Mouse (Mus musculus) midbrain, embryonic 13.5 days (tissue): ENCODE data around the gene Cyp2r1. TPM values are rescaled to one million over a fixed set of nuclear protein-coding genes. Genes with fewer than 3 reads are reported as not detected.
"Not testable (repeated sequence)": the region's sequence is repeated elsewhere in the genome, so short reads cannot be mapped to it uniquely, and the experiment has no call there.

ENCODE experiments used
- ATAC-seq: fragments of 200-750 bp; cut with Nextera tagmentation; 2 replicates; pipeline ENCODE4 v1.8.0; 2017; ENCODE audit warnings: mild to moderate bottlenecking, moderate TSS enrichment, moderate library complexity
- H3K27ac ChIP-seq: fragments of 300-500 bp; sonication (generic); 2 replicates; pipeline ENCODE4 v1.5.1; 2015; ENCODE audit warnings: inconsistent platforms, mild to moderate bottlenecking, moderate library complexity
- H3K27me3 ChIP-seq: fragments of 300-500 bp; sonication (generic); 2 replicates; pipeline ENCODE4 v1.6.1; 2015; ENCODE audit warnings: mild to moderate bottlenecking, inconsistent platforms
- H3K36me3 ChIP-seq: fragments of 300-500 bp; sonication (generic); 2 replicates; pipeline ENCODE4 v1.6.1; 2015; ENCODE audit warnings: mild to moderate bottlenecking, inconsistent platforms
- H3K4me1 ChIP-seq: fragments of 300-500 bp; sonication (generic); replicated peaks from 2 replicates; pipeline ENCODE4 v1.6.1; 2015; ENCODE audit warnings: inconsistent platforms
- H3K4me2 ChIP-seq: fragments of 300-500 bp; sonication (generic); replicated peaks from 2 replicates; pipeline ENCODE4 v1.6.1; 2015; ENCODE audit warnings: moderate library complexity, mild to moderate bottlenecking, inconsistent platforms
- H3K4me3 ChIP-seq: fragments of 300-500 bp; sonication (generic); replicated peaks from 2 replicates; pipeline ENCODE4 v1.5.1; 2015; ENCODE audit warnings: mild to moderate bottlenecking, inconsistent platforms
- H3K9ac ChIP-seq: fragments of 300-500 bp; sonication (generic); replicated peaks from 2 replicates; pipeline ENCODE4 v1.6.1; 2015; ENCODE audit warnings: mild to moderate bottlenecking, inconsistent platforms
- H3K9me3 ChIP-seq: fragments of 300-500 bp; sonication (generic); 2 replicates; pipeline ENCODE4 v1.6.1; 2016; ENCODE audit warnings: mild to moderate bottlenecking, inconsistent platforms
- WGBS: fragments of 180-500 bp; shearing (Covaris S2); methylation state at CpG from one replicate; pipeline ENCODE4 v1.1.7; 2015; 5-methylcytosine and 5-hydroxymethylcytosine counted together
- polyA plus RNA-seq: library from polyadenylated mRNA; unstranded; fragments of >200 nt; fragmentation: Nextera tagmentation; extraction: Ambion mirVana; gene quantifications from 2 replicates; pipeline ENCODE4 v1.2.1, GENCODE M21; 2015

The Cyp2r1 gene
- 0.68 and 0.90 TPM in 2 replicates for polyA plus RNA-seq

- ATAC-seq: peak; percentile 100
- H3K9ac ChIP-seq: peak within 1 kb of the TSS; percentile 66
Observed at GRCm38 (mm10) chr7:114562531-114563241, at the start of gene Cyp2r1. TSS of gene Cyp2r1 (minus strand) at chr7:114562972.

GRCm38 (mm10) chr7:114594391-114594790 lies 31.6 kb upstream of the Cyp2r1 start:
- not testable (repeated sequence) for H3K9me3 ChIP-seq, H3K9ac ChIP-seq, H3K4me2 ChIP-seq, H3K36me3 ChIP-seq, H3K4me1 ChIP-seq, H3K27ac ChIP-seq, H3K4me3 ChIP-seq, H3K27me3 ChIP-seq, ATAC-seq
- WGBS: 95% methylated on average over 8 of the region's 8 CpGs

More at GRCm38 (mm10) chr7:114562531-114563241, at the start of gene Cyp2r1:
- Histone ChIP-seq H3K4me2 (peak within 1 kb of the TSS; percentile 77), H3K4me1 (no peaks in the 10 kb centered on the region), H3K27me3 (no peaks in the 10 kb centered on the region), H3K36me3 (no peaks in the 10 kb centered on the region), H3K4me3 (peak within 1 kb of the TSS; percentile 65), H3K9me3 (no peaks in the 10 kb centered on the region), H3K27ac (peak within 1 kb of the TSS; percentile 69)
- WGBS: 2% methylated on average over 56 of the region's 56 CpGs

- WGBS: 49% methylated on average over 2 of the region's 2 CpGs
- no peak overlapping the region for H3K4me3 ChIP-seq
- H3K36me3 ChIP-seq: no peaks in the 10 kb centered on the region
- H3K27me3 ChIP-seq: no peaks in the 10 kb centered on the region
- no peak for ATAC-seq
- no peaks in the 10 kb centered on the region for H3K4me1 ChIP-seq
- no peak overlapping the region for H3K27ac ChIP-seq
- no peak overlapping the region for H3K9ac ChIP-seq
- no peaks in the 10 kb centered on the region for H3K9me3 ChIP-seq
- no peak overlapping the region for H3K4me2 ChIP-seq
Observed at GRCm38 (mm10) chr7:114582441-114582840, 19.7 kb upstream of the Cyp2r1 start.

- Histone ChIP-seq H3K9me3 (no peaks in the 10 kb centered on the region), H3K4me2 (no peak overlapping the region), H3K27ac (no peak overlapping the region), H3K4me3 (no peak overlapping the region), H3K9ac (no peak overlapping the region), H3K4me1 (no peaks in the 10 kb centered on the region), H3K27me3 (no peaks in the 10 kb centered on the region), H3K36me3 (no peaks in the 10 kb centered on the region)
- 94% methylated on average over 5 of the region's 5 CpGs for WGBS
- ATAC-seq: no peak
Observed at GRCm38 (mm10) chr7:114581200-114581599, 18.4 kb upstream of the Cyp2r1 start.

- Histone ChIP-seq H3K9ac (no peak overlapping the region), H3K36me3 (no peaks in the 10 kb centered on the region), H3K4me1 (no peaks in the 10 kb centered on the region), H3K9me3 (no peaks in the 10 kb centered on the region), H3K27ac (no peak overlapping the region), H3K27me3 (no peaks in the 10 kb centered on the region), H3K4me2 (no peak overlapping the region), H3K4me3 (no peak overlapping the region)
- 3% methylated on average over 4 of the region's 4 CpGs for WGBS
- ATAC-seq: no peak
Observed at GRCm38 (mm10) chr7:114580426-114580825, 17.7 kb upstream of the Cyp2r1 start.

- no peak overlapping the region for H3K4me3 ChIP-seq
- no peaks in the 10 kb centered on the region for H3K36me3 ChIP-seq
- H3K27ac ChIP-seq: no peak overlapping the region
- no peaks in the 10 kb centered on the region for H3K4me1 ChIP-seq
- no peak for ATAC-seq
- 86% methylated on average over 1 of the region's 1 CpGs for WGBS
- H3K9ac ChIP-seq: no peak overlapping the region
- H3K27me3 ChIP-seq: no peaks in the 10 kb centered on the region
- H3K4me2 ChIP-seq: no peak overlapping the region
- H3K9me3 ChIP-seq: no peaks in the 10 kb centered on the region
Observed at GRCm38 (mm10) chr7:114577665-114578064, 14.9 kb upstream of the Cyp2r1 start.

GRCm38 (mm10) chr7:114576931-114577330 lies 14.2 kb upstream of the Cyp2r1 start:
- 86% methylated on average over 3 of the region's 3 CpGs for WGBS
- Histone ChIP-seq H3K27me3 (no peaks in the 10 kb centered on the region), H3K36me3 (no peaks in the 10 kb centered on the region), H3K4me2 (no peak overlapping the region), H3K27ac (no peak overlapping the region), H3K4me3 (no peak overlapping the region), H3K9me3 (no peaks in the 10 kb centered on the region), H3K9ac (no peak overlapping the region), H3K4me1 (no peaks in the 10 kb centered on the region)
- no peak for ATAC-seq

GRCm38 (mm10) chr7:114573866-114574265 lies 11.1 kb upstream of the Cyp2r1 start:
- H3K27me3 ChIP-seq, H3K36me3 ChIP-seq, H3K4me2 ChIP-seq, H3K4me3 ChIP-seq, H3K27ac ChIP-seq, H3K9ac ChIP-seq, H3K4me1 ChIP-seq, ATAC-seq, H3K9me3 ChIP-seq: not testable (repeated sequence)
- WGBS: 96% methylated on average over 4 of the region's 4 CpGs

GRCm38 (mm10) chr7:114536179-114536578 lies 26.6 kb downstream of the Cyp2r1 start:
- Histone ChIP-seq H3K27me3 (no peaks in the 10 kb centered on the region), H3K9me3 (no peaks in the 10 kb centered on the region), H3K36me3 (peaks cover 13% of the 10 kb centered on the region), H3K4me3 (no peak overlapping the region), H3K4me1 (no peaks in the 10 kb centered on the region), H3K4me2 (no peak overlapping the region), H3K9ac (no peak overlapping the region), H3K27ac (no peak overlapping the region)
- 97% methylated on average over 1 of the region's 1 CpGs for WGBS
- no peak for ATAC-seq

- WGBS: 95% methylated on average over 1 of the region's 1 CpGs
- Histone ChIP-seq H3K27ac (no peak overlapping the region), H3K27me3 (no peaks in the 10 kb centered on the region), H3K4me2 (no peak overlapping the region), H3K9ac (no peak overlapping the region), H3K36me3 (0 out of 2 replicates have a peak, but pooled peaks cover under 1% of the 10 kb centered on the region), H3K4me3 (no peak overlapping the region), H3K4me1 (no peaks in the 10 kb centered on the region), H3K9me3 (no peaks in the 10 kb centered on the region)
- no peak for ATAC-seq
Observed at GRCm38 (mm10) chr7:114526245-114526644, 36.5 kb downstream of the Cyp2r1 start.

- H3K9ac ChIP-seq: no peak overlapping the region
- no peak for ATAC-seq
- 92% methylated on average over 1 of the region's 1 CpGs for WGBS
- H3K9me3 ChIP-seq: no peaks in the 10 kb centered on the region
- no peaks in the 10 kb centered on the region for H3K4me1 ChIP-seq
- H3K4me2 ChIP-seq: no peak overlapping the region
- H3K27ac ChIP-seq: no peak overlapping the region
- no peaks in the 10 kb centered on the region for H3K27me3 ChIP-seq
- no peak overlapping the region for H3K4me3 ChIP-seq
- H3K36me3 ChIP-seq: peaks cover 9% of the 10 kb centered on the region
Observed at GRCm38 (mm10) chr7:114520122-114520521, 42.6 kb downstream of the Cyp2r1 start.

- ATAC-seq: no peak
- H3K27me3 ChIP-seq: no peaks in the 10 kb centered on the region
- no peak overlapping the region for H3K4me2 ChIP-seq
- no peak overlapping the region for H3K27ac ChIP-seq
- H3K9me3 ChIP-seq: no peaks in the 10 kb centered on the region
- 92% methylated on average over 2 of the region's 2 CpGs for WGBS
- peaks cover 10% of the 10 kb centered on the region for H3K36me3 ChIP-seq
- no peak overlapping the region for H3K4me3 ChIP-seq
- H3K4me1 ChIP-seq: no peaks in the 10 kb centered on the region
- no peak overlapping the region for H3K9ac ChIP-seq
Observed at GRCm38 (mm10) chr7:114508879-114509278, 53.9 kb downstream of the Cyp2r1 start.
